Mouse (Mus musculus) layer of hippocampus, adult 2 months (tissue): ENCODE data around the gene Ptpre. TPM values are rescaled to one million over a fixed set of nuclear protein-coding genes. Genes with fewer than 3 reads are reported as not detected.

ENCODE experiments used
- DNase-seq, 2 experiments: peaks; one replicate each; pipeline ENCODE4 v3.0.0; 2022; ENCODE audit warnings: low spot score in 2 of 2
- H3K27ac ChIP-seq: fragments of 200-600 bp; 2 replicates; pipeline ENCODE4 v1.8.1; 2022
- H3K4me3 ChIP-seq: fragments of 200-600 bp; 2 replicates; pipeline ENCODE4 v1.8.1; 2022; ENCODE audit warnings: mild to moderate bottlenecking
- CTCF ChIP-seq: fragments of 200-600 bp; conservative IDR thresholded peaks from 2 replicates; pipeline ENCODE4 v1.8.1; 2022; ENCODE audit warnings: antibody characterized with exemption, mild to moderate bottlenecking, moderate library complexity
- total RNA-seq, 2 experiments: library from RNA; stranded (reverse); gene quantifications; 2 replicates each; pipeline ENCODE4 v1.2.3; 2021

Ptpre gene
- total RNA-seq, 2 experiments from 2014 or later: 50.7 to 51.4 TPM

GRCm38 (mm10) chr7:135629019-135629418, 91.7 kb downstream of the Ptpre start:
- Histone ChIP-seq H3K4me3 (no peak overlapping the region), H3K27ac (no peak overlapping the region)
- no peak for TF ChIP-seq CTCF
- no peak for DNase-seq

DNA sequence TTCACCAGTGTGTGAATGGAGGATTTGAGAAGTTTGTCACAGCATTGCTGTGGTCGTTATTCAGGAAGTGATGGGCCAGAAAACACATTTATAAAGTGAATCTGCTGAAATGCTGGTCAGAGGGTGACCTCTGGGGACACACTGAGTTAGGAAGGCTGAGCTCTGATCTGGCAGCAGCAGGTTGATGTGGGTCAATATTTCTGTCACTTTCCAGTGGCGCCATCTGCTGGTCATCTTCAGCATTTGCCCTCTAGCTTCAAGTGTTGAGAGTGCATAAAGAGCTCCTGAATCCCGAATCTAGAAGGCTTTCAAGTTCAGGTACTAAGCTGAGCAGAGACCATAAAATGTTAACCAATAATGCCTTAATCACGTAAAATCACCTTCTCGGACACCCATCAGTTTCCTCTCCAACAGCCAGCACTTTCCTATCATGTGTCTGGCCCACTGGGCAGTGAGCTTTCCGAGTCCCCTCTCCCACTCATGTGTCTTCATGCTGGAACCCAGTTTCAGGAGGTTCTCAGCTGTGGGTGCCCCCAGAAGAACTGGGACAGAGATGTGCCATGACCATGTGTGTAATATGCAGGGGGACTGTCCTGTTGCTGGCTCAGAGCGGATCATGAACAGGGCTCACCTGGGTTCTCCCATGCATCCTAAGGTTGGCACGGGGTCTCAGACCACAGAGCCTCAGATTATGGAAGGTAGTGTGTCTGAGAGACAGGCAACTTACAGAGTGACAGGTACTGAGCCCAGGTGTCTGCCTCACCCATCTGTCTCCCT, 94.7 kb downstream of the Ptpre start:
- DNase-seq: peak; percentile 77 to 78
- peak; percentile 95 for TF ChIP-seq CTCF
- no peak overlapping the region for H3K27ac ChIP-seq
- H3K4me3 ChIP-seq: no peak overlapping the region

GRCm38 (mm10) chr7:135632716-135633258, 95.5 kb downstream of the Ptpre start:
- Histone ChIP-seq H3K4me3 (no peak overlapping the region), H3K27ac (no peak overlapping the region)
- no peak for DNase-seq
- TF ChIP-seq CTCF: peak; percentile 32; the same call in 1 of the 2 replicates

- H3K4me3 ChIP-seq: no peak overlapping the region
- H3K27ac ChIP-seq: peak overlapping the region; percentile 77
- TF ChIP-seq CTCF: no peak
- no peak for DNase-seq
Observed at GRCm38 (mm10) chr7:135634851-135635624, 97.8 kb downstream of the Ptpre start.

- no peak for TF ChIP-seq CTCF
- DNase-seq: no peak
- H3K4me3 ChIP-seq: no peak overlapping the region
- peak overlapping the region; percentile 80 for H3K27ac ChIP-seq
Observed at GRCm38 (mm10) chr7:135637406-135637980, 100.2 kb downstream of the Ptpre start.

DNA sequence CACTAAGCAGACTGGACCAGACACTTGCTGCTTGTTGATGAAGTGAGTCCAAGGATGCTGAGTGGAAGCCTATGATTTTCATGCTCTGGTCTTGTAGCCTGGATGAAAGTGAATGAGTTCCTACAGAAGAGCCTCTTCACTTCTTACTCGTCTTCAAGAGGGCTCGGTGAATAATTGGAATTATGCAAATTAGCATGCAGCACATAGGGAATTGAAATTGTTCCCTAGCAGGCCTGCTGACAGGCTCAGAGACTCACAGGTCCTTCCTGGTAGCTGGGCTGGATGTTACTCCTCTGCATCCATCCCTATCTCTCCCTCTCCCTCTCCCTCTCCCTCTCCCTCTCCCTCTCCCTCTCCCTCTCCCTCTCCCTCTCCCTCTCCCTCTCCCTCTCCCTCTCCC, 102.1 kb downstream of the Ptpre start:
- TF ChIP-seq CTCF: no peak
- H3K4me3 ChIP-seq: no peak overlapping the region
- DNase-seq: no peak
- no peak overlapping the region for H3K27ac ChIP-seq

DNA sequence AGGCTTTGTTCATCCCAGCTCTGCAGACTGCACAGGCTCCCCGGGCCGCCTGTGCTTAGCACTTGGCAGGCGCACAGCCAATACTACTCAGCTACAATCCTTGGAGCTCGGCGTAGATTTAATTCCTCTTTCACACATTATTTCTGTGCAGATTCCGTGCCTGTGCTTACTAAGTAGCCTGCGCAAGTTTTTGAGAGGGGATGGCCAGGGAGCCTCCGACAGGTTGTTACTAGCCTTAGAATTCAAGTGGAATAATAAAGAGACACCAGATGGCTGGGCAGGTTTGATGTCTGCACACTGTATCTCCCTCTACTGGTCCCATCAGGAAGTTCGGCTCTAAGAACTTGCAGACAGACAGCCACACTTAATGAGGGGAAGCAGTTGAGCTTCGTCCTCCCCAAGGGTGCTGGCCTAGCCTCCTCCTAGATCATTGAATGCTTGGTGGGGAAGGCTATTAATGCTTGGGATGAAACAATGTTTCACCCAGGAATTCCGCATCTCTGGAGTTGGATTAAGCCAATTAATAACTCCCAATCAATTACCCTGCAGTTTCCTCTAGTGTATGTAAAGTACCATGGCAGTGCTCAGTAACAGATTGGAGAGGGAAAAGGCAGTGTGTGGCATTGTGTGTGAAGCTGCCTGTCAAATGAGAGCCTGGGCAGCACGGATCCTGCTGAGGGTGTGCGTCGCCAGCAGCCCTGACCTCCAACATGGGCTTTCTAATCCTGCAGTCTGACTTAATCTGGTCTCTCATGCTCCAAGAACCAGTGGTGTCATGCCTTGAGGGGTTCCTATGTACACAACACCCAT, 104.6 kb downstream of the Ptpre start:
- DNase-seq: peak; percentile 74 to 81
- Histone ChIP-seq H3K27ac (peak overlapping the region; percentile 84), H3K4me3 (peak overlapping the region; percentile 29)
- TF ChIP-seq CTCF: peak; percentile 89

- no peak for DNase-seq
- Histone ChIP-seq H3K27ac (no peak overlapping the region), H3K4me3 (no peak overlapping the region)
- no peak for TF ChIP-seq CTCF
Observed at GRCm38 (mm10) chr7:135644452-135644851, 107.2 kb downstream of the Ptpre start.

GRCm38 (mm10) chr7:135646976-135647375, 109.7 kb downstream of the Ptpre start:
- TF ChIP-seq CTCF: no peak
- no peak overlapping the region for H3K4me3 ChIP-seq
- no peak for DNase-seq
- H3K27ac ChIP-seq: no peak overlapping the region

DNA sequence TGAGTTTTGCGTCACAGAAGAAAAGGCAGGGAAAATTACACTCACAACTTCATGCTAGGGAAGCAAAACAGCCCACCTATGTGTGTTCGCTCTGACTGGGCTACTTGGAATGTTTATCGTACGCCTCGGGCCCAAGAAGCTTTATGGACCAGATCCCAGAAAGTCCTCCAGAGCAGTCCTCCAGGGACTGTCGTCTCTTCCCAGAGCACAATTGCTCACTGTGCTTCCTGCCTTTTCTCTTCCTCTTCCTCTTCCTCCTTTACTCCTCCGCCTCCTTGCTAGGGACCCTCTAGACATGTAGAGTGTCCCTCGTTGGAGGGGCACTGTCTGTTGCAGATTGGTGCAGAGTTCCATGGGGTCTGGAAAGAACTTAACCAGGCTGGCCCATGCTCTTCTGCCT, 111.5 kb downstream of the Ptpre start:
- Histone ChIP-seq H3K27ac (no peak overlapping the region), H3K4me3 (no peak overlapping the region)
- TF ChIP-seq CTCF: no peak
- no peak for DNase-seq

- no peak overlapping the region for H3K27ac ChIP-seq
- no peak for DNase-seq
Observed at GRCm38 (mm10) chr7:135649306-135649705, 112.0 kb downstream of the Ptpre start.

DNA sequence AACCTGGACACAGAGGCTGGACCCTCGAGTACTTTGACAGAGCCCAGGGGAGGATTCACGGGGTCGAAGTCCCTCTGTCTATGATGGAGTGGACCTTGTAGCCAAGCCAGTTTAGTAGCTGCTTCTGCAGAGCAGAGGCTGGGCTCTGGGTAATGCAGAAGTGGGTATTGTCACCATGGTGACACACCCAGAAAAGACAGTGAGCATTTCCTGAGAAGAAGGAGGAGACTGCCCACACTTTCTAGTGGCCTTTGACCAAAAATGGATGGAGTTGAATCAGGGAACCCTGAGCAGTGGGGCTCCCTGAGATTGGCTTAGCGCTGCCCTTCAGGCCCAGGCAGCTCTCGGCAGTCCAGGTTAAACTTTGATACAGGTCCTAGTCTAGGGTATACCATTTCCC, 112.8 kb downstream of the Ptpre start:
- DNase-seq: no peak
- no peak overlapping the region for H3K27ac ChIP-seq
- TF ChIP-seq CTCF: no peak
- no peak overlapping the region for H3K4me3 ChIP-seq

More at GRCm38 (mm10) chr7:135649306-135649705, 112.0 kb downstream of the Ptpre start:
- TF ChIP-seq CTCF: no peak
- no peak overlapping the region for H3K4me3 ChIP-seq
